Mouse (Mus musculus): Measurements from ENCODE around the gene Gjb2.

The Gjb2 gene

DNA sequence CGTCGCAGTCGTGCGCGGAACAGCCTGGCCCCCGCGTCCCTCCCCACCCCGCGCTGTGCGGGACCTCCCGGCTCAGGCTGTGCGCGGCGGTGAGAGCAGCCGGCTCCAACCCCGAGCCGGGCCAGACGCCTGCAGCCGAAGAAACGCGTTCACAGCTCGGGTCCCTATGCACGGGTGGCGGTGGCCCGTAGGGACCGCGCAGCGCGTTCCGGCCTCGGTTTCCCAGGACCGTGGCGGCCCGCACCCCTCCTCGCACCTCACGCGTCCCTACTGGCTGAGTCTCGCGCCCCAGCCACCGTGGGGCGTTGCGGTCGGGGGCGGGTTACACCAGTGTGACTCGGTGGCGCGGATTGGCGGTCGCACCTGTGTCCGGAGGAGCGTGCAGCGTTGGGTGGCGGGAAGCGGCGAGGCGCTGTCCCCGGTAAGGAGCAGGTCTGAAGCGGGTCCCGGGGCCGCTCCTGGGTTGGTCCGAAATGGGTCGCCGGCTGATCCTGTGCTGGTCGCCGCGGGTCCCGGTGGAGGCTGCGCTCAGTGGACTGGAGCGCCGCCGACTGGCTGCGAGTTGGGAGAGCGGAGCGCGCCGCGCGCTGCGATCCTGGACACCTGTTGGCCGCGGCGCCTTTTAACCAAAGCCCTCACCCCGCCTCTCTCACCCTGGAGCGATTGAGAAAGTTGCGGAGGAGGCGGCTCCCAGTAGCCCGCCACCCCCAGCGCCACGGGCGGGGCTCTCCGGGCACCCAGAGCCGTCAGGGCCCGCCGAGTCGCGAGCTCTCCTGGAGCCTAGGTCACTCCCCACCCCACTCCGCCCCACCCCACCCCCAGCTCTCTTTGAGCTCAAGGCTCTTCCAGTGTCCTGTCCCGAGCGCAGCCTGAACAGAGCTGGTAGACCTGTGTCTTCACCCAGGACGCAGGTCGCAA lies at the start of gene Gjb2:
Gene Gjb2 (minus strand): TSS at position 597 of the 918 bp plus-strand sequence.
- DNase-seq (ENCODE audit: low read depth, low spot score): no peak

DNA sequence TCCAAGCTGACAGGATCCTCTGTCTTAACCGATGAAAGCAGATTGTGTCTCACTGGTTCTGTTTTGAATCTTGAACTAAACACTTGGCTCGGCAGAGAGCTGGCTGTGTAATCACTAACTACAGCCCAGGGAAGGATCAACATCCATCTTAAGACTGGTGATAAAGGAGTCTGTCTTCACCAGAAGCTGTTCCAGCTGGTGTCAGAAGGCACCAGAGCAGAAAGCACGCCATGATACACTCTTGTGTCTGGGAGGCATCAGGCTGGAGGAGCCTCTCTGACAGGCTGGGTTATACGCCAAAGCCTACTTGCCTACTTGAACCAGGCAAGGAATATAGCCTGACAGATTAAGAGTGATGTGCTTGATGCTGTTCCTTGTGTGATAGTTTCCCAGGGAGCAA lies 41.2 kb upstream of the Gjb2 start:
- no peak for DNase-seq (ENCODE audit: low read depth, low spot score)

DNA sequence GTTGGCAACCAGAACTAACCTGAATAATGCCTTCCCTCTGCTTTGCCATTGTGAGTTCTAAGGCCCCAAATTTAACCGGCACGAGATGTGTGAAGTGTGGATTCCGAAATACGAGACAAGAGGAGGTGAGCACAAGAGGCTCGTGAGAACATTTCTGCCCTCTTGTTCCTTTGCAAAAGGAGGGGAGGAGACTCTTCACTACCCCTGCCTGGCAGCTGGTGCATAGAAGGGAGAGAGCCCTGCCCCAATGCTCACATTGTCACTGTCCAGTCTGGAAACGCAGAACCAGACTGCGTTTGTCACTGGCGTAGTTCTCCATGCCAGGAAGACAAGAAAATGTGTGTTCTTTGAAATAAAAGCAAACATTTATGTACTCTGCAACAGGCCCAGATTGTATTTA lies 30.8 kb upstream of the Gjb2 start:
- DNase-seq (ENCODE audit: low read depth, low spot score): no peak

DNA sequence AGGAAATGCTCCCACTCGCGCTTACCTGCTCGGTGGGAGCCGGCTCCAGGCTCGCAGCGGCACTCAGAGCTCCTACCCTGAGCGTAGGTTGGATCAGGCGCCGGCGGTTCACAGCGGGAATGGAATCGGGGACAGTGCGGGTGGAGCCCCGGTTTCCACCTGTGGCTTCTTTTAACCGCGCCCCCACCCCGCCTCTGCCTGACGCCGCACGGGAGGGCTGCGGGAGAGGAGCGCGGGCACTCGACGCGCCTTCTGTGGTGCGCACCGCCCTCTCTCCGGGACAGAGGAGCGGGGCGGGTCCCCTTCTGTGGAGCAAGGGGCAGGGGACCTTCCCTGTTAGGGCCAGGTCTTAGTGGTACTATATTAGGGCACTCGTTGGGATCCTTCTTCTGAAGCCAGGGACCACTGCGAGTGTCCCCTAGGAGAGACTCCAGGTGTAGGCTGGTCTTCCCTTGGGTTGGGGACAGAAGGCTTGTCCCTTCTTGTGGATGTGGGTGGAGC lies 28.7 kb upstream of the Gjb2 start, which contains the start of gene Gjb6:
Gene Gjb6 (minus strand): TSS at position 451 of the 501 bp plus-strand sequence.
- no peak for DNase-seq (ENCODE audit: low read depth, low spot score)

DNA sequence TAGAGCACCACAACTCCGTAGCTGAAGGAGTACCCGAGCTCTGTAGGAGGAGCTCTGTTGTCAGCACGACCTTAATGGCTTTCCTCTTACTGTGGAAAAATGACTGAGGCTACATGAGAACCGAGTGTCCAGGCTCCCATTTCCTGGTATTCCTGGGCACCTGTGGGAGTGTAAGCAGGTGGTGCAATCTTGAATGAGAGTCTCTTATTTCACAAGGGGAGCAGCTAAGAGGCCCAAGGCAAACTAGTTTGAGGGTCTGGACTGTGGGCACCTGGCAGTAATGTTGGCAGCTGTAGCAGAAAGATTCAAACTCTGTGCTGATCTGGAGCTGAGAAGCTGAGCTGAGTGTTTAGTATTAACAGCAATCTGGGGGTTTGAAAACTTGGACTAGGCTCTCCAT lies 22.9 kb upstream of the Gjb2 start:
- no peak for DNase-seq (ENCODE audit: low read depth, low spot score)

DNA sequence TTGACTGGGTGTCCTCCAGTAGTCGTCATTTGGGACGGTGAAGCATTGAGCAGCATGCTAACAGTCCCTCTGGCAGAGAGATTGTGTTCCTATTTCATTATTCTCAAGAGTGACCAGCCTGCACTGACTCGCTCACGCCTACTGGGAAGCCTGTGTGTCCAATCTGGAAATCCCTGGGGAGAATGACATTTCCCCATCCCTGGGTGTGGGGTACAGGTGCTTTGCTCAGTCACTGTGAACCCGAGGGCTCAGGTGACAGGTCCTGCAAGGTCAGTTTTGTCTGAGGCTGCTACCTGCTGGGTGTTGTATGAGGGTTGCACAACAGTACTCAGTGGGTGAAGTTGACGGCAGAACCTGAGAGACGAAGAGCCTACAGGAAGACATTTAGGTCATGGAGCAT lies 17.8 kb upstream of the Gjb2 start:
- DNase-seq (ENCODE audit: low read depth, low spot score): no peak

DNA sequence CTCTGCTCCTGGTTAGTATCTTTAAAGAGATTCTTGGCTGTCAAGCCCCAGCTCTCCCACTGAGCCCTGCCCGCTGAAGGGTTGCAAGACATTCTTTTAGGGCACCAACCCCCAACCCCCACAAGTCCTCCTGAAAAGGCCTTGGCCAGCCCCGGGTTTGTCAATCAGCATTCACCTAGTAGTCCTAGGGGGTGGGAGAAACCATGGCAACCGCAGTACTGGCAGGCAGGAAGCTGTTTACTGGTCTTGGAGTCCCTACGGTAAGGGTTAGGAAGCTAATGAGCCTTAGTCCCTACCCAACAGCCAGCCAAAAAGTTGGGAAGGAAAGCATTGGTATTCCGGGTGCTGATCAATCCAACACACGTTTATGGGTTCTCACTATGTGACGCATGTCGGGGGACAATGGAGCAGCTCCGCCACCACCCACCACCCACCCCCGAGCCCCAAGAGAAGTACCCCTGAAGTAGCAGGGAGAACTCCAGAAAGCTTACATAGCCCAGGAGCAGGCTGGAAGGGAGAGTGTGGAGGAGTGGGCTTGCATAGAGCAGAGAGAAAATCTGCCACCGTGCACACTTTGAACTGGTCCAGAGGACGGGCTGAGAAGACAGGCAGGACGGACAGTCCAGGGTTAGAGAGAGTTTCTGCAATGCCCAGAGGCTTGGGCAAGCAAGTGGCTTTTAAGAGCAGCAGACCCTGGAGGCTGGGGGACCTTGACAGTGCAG lies 11.5 kb upstream of the Gjb2 start, which contains the start of gene Gm4491:
Gene Gm4491 (minus strand): TSS at position 61 of the 722 bp plus-strand sequence.
- no peak for DNase-seq (ENCODE audit: low read depth, low spot score)

DNA sequence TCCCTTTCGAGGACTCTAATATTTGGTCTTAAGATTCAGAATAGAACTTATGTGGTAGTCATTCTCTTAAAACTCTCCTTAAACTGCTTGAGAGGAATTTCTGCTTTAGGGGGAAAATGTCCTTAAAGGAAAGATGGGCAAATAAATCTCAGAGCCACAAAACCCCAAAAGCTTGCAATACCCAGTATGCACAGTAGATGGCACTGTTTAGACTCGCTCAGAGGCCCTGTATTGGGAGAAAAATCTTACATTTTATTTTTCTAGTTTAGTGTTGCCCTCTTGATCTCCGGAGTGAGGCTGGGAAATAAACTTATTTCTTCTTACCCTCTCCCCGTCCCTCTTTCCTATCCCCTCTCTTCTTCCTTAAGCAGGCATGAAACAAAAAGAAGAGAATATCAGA lies 4.7 kb upstream of the Gjb2 start:
- DNase-seq (ENCODE audit: low read depth, low spot score): peak; percentile 51

DNA sequence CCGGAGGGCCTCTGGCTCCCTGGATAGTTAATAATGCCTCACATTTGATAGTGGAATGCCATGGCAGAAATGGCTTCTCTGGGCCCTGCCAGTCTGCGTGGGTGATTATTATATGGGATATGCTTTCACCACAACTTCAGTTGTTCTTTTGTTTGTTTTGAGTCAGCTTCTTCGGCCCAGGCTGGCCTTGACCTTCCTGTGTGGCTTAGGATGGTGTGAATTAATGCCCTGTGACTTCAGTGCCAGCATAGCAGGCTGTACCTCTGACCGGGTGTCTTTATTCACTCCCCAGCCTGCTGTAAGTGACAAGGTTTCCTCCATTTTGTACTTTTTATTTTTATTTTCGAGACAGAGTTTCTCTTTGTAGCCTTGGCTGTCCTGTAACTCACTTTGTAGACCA lies 3.4 kb upstream of the Gjb2 start:
- DNase-seq (ENCODE audit: low read depth, low spot score): no peak

DNA sequence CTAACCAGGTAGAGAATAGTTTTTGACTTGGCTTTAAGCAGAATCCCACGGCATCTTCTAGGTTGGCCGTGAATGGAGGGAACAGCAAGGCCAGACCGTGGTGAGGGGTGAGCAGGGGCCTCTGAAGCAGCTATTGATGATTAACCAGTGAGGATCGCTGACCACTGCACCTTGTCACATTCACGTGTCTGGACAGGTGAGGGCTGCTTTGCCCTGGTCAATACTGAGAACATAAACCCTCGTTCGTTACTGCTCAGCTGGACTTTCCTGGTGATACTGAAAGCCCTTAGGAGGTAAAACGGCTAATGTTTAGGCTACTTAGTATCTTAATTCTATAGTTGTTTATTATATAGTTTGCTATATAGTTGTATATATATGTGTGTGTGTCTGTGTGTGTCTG lies 2.6 kb upstream of the Gjb2 start:
- DNase-seq (ENCODE audit: low read depth, low spot score): no peak

DNA sequence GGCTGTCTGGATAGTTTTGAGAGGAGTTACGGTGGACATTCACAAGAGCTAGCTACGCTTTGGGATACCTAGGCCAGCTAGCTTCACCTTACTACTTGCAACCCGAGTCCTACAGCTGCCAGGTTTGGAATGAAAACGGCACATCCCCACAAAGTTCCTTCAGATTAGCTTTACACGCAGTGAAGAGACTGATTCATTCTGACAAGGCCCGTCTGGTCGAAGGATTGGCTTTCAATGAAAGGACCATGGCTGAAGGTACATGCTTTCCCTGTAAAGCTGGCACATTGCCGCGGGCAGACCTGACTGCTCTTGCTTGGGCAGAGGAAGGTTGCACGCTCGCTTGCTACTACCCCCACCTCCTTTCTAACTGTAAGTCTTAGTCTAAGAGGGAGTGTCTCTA lies 1.2 kb upstream of the Gjb2 start:
- no peak for DNase-seq (ENCODE audit: low read depth, low spot score)

DNA sequence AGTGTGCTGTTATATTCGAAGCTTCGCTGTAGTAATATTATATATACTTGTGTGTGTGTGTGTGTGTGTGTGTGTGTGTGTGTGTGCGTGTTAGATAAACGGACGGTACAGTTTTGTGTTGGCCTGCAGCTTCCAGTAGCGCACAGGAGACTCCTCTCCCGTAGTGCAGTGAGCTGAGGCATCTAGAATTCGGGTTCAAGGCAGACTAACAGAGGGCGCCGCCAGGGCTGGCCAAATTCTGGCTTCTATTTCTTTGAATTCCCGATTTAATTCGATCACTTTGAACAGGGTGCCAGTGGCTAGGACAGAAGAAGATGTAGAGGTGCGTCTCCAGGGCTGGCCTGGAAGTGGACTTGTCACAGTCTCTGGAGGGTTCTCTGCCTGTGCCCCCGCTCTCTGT lies 609 bp upstream of the Gjb2 start:
- DNase-seq (ENCODE audit: low read depth, low spot score): no peak

DNA sequence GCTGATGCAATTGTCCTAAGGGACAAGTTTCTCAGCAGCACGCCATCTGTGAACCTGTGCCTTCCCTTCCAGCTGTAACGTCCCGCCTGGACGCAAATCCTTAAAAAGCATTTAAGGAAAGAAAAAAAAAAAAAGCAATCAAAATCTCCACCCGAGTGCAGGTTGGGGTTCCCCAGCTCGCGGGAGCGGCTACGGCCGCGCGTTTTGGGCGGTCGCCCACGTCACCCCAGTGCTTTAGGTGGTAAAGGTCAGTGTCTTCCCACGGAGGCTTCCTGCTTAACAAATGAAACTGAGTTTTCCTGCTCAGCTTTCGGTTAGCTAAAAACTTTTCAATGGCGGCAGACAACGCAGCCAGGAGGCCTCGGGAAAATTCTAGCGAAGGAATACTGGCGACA lies 794 bp downstream of the Gjb2 start:
- no peak for DNase-seq (ENCODE audit: low read depth, low spot score)

DNA sequence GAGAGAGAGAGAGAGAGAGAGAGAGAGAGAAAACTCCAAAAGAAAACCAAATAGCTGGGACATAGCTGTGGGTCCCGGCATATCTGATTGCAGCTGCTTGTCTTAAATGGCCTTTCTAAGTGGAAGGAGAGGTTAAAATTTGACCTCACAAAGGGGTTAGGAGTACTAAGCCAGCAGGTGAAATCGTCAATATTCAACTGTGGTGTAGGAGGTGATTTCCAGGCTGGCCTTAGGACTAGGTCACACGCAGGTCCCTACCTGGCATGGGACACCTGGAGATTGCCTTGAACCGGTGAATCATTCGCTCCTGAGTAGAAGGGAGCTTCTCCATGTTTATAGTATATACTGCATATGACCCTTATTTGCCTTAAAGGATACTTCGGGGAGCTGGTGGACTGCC lies 1.4 kb downstream of the Gjb2 start:
- DNase-seq (ENCODE audit: low read depth, low spot score): no peak

DNA sequence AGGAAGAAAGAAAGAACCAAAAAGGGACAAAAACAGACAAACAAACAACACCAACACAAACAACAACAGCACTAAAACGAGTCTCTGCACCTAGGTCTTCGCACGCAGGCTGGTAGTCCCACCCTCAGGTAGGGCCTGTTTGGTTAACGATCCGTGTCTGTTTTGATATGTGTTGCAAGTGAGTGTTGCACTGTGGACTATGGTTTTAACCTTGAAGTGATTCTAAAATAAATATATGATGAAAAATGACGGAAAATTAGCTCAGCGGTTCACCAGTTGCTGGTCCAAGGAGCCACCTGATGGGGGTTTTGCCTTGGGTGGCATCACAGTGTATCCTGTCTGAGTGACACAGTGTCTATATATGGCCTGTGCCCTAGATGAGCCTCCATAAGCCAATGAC lies 2.9 kb downstream of the Gjb2 start:
- no peak for DNase-seq (ENCODE audit: low read depth, low spot score)

DNA sequence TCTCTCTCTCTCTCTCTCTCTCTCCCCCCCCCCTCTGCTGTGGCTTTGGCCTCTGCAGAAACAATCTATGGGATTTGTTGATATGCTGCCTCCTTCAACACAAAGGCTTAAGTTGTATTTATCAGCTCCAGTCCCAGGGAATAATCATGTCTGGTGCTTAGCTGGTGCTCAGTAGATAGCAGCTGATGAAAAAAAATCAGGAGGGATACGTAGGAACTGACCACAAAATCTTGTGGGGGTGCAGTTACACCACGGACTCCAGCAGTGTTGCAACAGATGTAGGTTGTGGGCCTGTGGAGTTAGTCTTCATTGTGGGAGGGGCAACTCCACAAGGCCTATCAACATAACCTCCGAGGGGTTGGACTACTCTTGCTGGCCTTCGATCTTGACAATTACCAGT lies 8.6 kb downstream of the Gjb2 start:
- DNase-seq (ENCODE audit: low read depth, low spot score): no peak

DNA sequence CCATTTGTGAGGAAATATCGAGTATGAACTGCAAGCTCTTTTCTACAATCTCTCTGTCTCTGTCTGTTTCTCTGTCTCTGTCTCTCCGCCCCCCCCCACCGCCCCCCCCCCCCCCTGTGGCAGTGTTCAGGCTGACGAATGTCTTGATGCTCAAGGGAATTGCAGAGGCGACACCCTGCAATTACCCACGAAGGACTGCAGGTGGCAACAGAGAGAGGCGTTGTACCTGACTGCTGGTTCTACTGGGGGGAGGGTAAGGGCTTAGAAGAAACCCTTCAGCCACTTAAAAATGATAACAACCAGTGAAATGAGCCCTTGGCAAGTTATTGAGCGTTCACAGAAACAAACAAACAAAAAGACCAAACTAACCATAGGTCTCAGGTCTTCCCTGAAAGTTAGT lies 11.5 kb downstream of the Gjb2 start:
- DNase-seq (ENCODE audit: low read depth, low spot score): peak; percentile 41

DNA sequence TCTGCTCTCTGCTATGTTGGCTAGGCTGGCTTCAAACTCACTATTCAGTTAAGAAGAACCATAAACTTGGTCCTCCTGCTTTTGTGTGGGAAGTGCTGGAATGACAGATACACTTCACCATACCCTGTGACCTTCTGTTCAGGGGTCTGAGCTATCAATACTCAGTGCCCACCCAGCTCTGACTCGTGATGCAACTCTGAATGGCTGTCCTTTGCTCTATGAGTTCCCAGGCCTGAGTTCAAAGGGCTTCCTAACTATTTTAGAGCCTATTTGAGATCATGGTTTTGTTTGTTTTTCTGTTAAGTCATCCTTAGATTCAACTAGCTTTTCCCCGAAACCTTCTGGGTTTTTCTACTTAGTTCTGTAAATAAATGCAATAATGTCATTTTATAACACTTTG lies 14.5 kb downstream of the Gjb2 start:
- no peak for DNase-seq (ENCODE audit: low read depth, low spot score)

DNA sequence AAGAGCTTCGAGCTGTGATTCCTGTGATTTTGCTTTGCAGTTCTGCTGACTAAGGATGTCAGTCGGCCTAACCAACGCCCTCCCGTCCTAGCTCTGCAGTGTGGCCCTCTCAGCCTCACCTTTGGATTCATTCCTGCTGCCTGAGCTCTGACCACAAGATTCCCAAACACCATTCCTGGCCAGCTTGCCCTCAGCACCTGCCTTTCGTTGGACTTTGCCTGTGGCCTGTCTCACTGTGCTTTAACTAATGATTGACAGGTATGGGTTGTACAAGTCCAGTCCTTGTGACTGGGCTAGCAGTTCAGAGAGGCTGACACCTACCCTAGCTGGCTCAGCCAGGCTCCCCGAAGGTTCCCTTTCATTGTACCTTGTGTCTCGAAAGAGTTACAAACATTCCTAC lies 15.4 kb downstream of the Gjb2 start:
- DNase-seq (ENCODE audit: low read depth, low spot score): no peak

DNA sequence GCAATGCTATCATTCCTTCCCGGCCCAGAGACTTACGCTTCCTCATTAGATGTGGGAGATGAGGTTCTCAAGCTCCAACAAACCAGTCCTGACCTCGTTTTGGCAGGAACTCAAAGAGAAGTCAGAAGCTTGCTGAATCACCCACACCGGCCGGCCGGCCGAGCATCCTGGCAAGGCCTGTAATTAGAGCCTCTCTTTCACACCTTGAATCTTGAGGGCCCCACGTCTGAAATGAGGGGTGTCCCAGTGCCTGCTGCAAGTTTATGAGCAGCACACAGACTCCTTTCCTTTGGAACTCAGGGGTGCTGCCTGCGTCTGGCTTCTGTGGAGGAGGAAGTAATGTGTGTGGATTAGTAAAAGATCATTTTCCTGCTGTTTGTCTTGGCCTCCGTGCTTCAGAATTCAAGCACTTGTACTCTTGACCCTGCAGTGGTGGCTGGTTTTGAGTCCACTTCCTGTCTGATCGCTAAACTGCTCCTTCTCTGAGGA lies 20.3 kb downstream of the Gjb2 start:
- DNase-seq (ENCODE audit: low read depth, low spot score): no peak

DNA sequence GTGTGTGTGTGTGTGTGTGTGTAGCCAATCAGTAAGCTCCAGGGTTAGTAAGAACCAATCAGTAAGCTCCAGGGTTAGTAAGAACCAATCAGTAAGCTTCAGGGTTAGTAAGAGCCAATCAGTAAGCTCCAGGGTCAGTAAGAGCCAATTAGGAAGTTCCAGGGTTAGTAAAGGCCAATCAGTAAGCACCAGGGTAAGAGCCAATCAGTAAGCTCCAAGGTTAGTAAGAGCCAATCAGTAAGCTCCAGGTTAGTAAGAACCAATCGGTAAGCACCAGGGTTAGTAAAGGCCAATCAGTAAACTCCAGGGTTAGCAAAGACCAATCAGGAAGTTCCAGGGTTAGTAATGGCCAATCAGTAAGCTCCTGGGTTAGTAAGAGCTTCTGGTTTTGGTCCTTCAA lies 21.6 kb downstream of the Gjb2 start:
- DNase-seq (ENCODE audit: low read depth, low spot score): no peak

DNA sequence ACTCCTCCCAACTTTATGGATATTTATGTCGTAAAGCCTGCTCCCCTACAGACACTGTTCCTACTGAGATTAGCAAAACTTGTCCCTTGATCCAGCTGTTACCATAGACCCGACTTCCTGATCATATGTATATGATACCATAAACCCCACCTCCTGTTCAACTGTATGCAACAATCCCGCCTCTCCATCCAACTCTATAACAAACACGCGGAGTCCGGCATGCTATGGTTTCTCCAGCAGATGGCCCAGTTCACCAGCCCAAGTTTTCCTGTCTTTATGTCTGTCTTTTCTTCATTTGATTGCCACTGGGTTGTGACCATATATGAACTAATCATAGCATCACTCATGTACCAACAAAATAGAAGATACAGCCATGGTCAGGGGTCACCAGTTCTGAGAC lies 29.0 kb downstream of the Gjb2 start:
- DNase-seq (ENCODE audit: low read depth, low spot score): no peak

DNA sequence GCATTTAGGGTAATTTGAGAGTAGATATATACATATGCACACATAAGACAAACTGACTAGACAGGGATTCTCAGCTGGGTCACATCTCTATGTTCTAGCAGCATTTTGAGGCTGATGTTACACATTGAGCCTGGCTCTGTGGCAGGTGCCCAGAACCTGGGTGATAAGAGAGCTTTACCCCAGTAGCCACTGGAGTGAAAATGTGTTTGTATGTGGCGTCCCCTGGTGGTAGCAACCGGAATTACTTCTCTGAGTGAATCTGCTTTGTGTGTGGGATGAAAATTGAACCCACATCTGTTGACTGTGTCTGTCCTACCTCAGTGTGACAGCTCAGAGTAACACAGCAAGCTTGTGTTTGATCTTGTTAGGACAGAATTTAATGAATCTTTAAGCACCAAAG lies 34.6 kb downstream of the Gjb2 start:
- peak; percentile 6 for DNase-seq (ENCODE audit: low read depth, low spot score)

Data from retina, adult 2 months (tissue).